Mouse (Mus musculus) stomach, postnatal 0 days (tissue): ENCODE measurements around the gene Zfp473.

Source experiments
- CTCF ChIP-seq: IDR thresholded peaks from 2 replicates; pipeline ENCODE4 v1.5.1; 2016; ENCODE audit warnings: antibody characterized with exemption, low read depth, mild to moderate bottlenecking, moderate library complexity
- EP300 ChIP-seq: optimal IDR thresholded peaks from 2 replicates; pipeline ENCODE3; 2016; ENCODE audit warnings: antibody characterized with exemption

- TF ChIP-seq EP300 (no peak), CTCF (no peak)
Measured at GRCm38 (mm10) chr7:44726343-44726742, 24.5 kb downstream of the Zfp473 start.
